Mouse (Mus musculus) thymus, postnatal 0 days (tissue): ENCODE results near the gene Olfr12. TPM values are rescaled to one million over a fixed set of nuclear protein-coding genes. Genes with fewer than 3 reads are reported as not detected.
A peak's percentile ranks its signal among the peaks of the same experiment; 100 is the strongest.

Experiments used
- DNase-seq: peaks from one replicate; pipeline ENCODE4 v3.0.0-alpha.2; 2015; ENCODE audit warnings: low spot score
- polyA plus RNA-seq: library from polyadenylated mRNA; unstranded; fragments of >200 nt; fragmentation: Nextera tagmentation; extraction: Ambion mirVana; gene quantifications from 2 replicates; pipeline ENCODE4 v1.2.1, GENCODE M21; 2015

Olfr12 gene
- polyA plus RNA-seq, 1 experiment from 2014 or later: not detected

DNA sequence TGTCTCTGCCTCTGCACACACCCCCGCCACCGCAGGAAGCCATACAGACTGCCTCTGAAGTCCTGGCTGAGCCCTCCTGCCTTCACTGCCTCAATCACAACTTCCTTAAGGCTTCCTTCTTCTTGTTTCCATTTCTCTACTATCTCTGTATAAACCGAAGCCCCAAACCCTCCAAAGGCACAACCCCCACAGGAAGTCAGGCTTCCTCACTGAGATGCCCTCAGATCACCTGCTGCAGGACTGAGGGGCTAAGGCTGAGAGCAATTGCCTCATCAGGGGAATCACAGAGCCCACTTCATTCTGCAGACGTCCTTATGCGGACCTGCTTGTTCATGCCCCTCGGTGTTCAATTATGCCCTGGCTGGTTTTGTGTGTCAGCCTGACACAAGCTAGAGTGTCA lies 22.8 kb downstream of the Olfr12 start:
- DNase-seq: peak; percentile 40

DNA sequence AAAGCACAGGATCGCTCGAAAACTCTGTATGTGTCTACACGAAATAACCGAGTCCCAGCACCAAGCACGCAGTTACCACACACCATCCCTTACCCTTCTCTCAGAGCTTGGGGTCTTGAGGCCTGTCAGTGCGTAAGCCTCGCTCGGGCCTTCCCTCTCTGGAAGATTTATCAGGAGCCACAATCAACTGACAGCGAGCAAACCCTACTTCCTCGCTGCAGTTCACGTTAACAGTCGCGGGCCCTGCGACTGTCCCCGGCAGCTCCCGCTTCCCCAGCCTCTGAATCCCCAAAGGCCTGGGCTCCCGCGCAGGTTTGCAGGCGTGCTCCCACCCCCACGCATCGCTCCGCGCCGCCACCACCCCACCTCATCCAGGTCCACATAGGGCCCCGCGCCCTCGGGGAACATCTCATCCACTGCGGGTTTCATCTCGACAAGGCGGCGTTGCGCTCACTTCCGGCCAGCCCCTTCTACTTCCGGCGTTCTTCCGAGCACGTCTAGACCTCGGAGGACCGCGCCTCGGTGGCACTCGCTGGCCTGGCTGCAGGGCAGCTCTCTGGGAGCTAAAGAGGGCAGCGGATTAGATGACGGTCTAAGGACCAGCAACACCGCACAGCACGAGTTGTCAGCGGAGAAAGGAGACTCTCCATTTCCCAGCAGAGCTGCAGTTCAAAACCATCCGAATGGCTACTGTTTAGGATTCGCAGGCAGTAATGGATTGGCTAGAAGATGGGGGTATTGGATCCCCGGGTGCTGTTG lies 24.1 kb downstream of the Olfr12 start, which contains the start of gene Cops9:
Gene Cops9 (minus strand): TSS at position 472 of the 759 bp plus-strand sequence.
- peak; percentile 87 for DNase-seq

DNA sequence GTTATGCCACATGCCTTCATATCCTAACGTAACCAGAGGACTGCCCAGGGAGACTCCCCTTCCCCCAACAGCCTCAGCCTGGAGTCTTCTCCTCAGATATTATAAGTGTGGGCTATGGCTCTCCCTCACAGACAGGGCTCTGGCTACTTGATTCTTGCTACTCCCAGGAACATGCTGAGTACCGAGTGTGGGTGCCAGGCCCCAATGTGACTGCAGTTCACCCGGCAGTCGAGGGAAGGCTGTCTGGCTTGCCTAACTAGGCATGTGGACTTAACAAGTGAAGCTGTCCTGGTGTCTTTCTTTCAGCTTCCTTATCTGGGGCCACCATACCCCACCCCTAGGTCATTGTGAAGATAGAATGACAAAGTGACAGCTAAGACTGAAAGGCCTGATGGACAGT lies 26.1 kb downstream of the Olfr12 start:
- no peak for DNase-seq

DNA sequence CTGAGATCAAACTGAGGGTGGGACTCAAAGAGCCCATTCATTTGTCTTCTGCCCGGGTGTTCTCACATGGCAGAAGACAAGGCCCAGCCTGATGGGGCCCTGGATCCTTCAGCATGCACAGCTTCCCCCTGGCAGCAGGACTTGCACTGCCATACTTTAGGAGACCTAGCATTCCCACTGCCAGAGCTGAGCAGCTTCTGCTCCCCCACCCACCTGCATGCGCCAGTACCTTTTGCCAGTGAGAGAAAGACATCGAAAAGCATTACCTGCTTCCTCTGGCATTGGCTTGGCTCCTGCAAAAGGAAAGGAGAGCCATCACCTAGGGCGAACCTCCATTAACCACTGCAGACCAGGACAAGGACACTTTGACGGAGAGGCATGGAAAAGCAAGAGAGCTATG lies 27.3 kb downstream of the Olfr12 start:
- DNase-seq: no peak

DNA sequence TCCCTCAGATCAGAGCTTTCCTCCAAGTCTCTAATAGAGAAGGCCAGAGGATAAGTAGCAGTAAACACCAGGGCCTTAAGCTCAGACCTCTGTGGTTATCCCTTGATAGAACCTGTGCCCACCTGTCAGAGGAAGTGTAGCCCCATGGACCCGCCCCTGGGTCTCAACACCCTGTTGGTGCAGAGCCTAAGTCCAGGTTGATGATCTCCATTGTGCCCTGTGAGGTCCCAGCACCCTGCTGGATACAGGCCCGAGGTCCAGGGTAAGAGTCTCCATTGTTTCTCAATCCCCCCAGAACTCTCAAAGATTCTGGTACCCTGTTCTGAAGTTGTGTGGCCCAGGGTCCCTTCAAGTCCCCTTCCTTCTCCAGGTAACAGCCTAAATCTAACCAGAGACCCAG lies 28.5 kb downstream of the Olfr12 start:
- no peak for DNase-seq

DNA sequence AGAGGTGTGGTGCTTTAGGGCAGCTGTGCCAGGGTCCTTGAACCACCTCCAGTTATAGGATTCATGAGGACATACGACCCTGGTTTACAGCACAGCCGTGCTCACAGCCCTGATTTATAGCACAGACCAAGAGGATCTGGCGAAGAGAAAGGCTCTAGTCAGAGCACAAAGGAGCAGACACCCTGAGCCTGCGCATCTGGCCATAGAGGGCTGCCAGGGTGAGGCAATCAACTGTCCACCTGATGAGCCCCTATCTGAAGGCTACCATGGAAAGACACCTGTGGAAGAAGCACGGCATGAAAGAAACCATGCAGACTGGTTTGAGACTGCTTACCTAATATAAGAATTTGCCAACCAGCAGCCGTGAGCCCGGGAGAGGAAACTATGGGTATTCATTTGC lies 29.0 kb downstream of the Olfr12 start:
- DNase-seq: no peak

DNA sequence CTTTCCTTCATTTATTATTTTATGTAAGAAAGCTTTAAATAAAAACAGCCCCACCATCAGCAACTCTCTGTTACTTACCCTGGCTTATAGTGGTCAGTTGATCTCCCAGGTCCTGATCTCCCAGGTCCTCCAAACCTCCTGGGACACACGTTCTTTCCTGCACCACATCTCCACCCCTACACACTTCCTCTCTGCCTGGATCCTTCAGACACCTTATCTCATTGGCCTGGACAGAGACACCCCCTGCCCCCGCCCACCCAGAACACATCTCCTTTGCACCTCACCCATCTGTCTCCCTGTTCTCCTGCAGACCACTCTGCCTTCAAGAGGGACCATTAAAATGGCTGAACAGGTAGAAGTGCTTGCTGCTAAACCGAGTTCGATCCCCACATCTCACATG lies 29.4 kb downstream of the Olfr12 start:
- no peak for DNase-seq

DNA sequence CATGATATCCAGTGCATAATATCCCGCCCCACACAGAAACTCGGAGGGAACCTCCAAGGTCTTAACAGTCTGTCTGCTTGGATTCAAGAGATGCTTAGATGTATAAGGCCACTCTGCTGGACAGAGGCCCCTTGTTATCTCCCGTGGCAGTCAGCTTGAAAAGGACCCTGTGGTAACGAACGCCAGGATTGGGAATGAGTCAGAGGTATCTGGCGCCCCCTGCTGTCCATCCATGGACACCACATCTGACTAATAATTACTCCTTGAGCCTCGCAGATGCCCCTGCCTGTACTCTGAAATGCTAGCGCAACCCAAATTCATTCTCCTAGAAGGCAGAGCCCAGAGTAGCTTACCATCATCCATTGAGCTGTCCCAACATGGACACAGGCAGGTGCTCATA lies 30.2 kb downstream of the Olfr12 start:
- peak; percentile 59 for DNase-seq

DNA sequence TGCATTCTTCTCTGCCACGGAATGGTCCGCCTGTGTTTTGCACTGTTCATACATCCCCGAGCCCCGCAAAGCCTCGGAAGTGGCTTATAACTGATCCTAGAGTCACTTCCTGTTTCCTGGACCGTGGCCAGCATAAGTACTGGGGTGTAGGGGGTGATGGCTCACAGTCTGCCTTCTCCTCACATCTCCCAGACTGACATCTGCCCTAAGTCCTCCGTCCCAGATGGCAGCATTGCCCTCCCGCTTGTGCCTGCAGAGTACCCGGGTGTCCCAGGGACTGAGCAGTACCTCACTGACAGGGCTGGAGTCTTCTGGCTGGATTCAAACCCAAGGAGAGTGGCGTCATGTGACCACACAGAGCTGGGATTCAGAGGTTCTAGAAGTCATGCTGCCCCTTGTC lies 30.6 kb downstream of the Olfr12 start:
- peak; percentile 50 for DNase-seq

DNA sequence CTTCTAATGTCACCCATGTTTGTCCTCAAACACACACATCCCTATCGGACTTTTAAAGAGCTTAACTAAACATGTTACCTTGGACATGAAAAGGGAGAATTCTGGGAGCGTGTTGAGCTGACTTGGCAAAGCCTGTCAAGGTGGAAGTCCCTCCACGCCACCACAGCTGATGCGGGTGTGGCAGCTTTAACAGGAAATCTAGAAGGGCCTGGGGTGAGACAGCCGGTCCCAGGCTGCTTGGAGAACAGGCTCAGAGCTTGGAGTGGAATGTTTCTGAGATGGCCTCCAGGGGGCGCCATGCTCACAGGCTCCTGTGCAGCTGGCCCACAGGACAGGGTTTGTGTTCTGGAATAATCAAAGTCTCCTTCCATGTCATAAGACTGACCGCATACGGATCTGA lies 31.1 kb downstream of the Olfr12 start, which contains the start of gene Otos:
Gene Otos (minus strand): TSS at position 169 of the 400 bp plus-strand sequence.
- DNase-seq: peak; percentile 69

DNA sequence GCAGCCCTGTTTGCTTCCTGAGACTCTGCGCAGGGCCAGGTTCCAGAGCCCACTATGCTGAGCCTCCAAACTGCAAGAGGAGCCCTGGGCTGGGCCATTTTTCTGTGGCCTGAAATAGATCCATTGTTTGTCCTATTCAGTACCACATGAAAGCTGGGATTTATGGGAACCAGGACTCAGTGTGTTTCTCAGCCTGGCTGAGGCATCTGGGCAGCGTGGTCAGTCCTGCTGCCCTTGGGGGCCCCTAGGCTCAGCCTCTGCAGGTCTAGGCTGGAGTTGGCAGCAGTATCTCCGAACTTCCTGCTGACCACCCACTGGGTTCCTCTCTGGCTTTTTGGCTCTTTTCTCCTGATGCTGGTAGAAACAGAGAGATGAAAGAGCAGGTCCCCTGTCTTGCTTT lies 33.9 kb downstream of the Olfr12 start:
- DNase-seq: no peak

DNA sequence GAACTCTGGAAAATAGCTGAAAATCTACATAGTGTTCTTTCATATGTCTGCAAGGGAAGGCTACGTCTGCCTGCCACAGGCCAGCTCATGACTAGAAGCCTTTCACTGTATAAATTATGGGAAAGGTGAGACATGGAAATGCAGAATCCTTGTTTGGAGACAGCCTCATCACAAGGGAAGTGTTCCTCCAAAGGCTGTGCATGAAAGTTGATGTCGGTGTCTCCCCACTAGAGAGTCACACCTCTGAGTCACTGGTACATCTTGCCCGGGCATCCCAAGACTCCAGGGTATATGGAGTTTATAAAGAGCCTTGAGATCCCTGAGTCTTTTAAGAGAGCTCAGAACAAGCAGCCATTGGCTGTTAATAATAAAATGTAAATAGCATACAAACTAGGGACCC lies 35.6 kb downstream of the Olfr12 start:
- no peak for DNase-seq

DNA sequence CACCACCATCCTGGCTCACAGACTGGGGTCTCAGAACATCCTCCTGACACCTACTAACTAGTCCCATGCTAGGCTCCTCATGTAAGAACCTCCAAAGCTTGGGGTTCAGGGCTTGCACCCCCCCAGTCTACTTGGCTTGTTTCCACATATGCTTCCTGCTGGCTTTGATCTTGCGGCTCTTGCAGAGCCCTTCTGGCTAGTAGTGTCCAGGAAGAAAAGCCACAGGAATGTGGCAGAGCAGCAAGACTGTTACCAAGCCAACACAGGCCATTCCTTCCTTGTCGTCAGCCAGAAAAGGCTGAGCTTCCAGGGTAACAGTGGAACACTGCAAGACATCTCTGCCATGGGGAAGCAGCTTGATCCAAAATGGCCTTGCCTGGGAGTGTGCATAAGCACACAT lies 37.1 kb downstream of the Olfr12 start:
- no peak for DNase-seq

DNA sequence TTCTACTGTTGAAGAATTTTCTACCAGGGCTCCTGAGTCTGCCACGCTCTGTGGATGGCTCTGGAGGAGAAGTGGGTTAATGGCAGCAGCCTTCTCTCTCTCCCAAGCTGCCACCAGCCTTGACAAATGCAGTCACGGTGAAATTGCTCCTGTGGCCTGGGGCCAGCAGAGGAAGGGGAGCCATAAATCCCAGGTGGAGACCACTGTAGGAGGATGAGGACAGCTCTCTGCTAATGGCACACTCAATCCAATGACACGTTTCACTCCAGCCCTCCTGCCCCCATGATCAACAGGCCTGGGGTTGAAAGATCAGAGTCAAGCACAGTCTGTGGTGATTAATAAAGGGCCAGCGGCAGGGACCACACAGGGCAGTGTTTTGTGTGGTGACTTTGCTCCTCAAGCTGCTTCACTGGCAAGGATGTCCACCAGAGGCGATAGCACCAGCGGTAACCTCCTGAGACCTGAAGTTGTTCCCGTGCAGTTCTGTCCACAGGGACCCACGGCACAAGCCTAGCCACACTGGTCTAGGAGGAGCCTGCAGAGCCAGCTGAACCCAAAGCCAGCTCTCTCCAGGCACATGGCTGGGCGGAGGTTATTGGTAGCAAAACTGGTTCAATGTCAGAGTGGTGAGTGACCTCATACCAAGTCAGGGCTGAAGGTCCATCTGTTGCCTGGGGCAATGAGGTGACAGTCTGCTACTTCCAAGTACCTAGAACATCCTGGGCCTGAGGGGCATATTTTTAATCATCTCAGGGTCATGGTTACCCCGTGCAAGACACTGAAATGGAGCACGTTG lies 39.6 kb downstream of the Olfr12 start:
- DNase-seq: no peak

DNA sequence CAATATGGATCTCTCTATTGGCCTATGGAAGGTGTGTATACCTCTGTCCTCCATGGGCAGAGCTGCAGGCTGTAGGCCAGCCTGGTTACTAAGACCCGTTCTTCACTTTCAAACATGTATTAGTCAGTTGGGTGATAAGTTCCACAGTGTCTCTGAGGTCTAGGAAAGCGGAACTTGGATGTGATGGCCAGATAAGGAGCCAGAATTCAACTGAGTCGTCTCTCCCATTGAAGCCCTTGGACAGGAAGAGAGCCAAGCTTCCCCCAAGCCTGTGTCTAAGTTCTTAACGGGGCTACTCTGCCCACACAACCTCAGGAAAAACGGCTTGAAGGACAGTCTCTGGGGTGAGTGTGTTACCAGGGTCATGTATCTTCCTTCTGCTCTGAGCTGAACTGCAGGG lies 41.8 kb downstream of the Olfr12 start:
- DNase-seq: no peak

DNA sequence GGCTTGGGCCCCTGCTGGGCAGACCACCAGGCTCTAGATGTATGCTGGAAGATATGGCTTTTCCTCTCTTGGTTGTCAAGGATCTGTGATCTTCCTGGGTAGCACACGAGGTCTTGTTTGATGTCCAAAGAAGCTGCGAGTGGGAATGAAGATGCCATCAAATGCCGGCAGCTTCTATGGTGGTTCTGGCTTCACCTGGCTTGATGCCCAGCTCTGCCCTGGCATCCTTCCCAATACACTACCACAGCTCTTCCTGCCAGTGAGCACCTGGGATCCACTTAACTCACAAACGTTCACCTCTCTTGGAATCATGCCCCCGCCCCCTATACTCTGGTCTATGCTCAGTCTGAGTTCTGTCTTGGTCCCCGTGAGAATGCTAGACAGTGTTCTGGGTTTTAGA lies 49.5 kb downstream of the Olfr12 start:
- no peak for DNase-seq

DNA sequence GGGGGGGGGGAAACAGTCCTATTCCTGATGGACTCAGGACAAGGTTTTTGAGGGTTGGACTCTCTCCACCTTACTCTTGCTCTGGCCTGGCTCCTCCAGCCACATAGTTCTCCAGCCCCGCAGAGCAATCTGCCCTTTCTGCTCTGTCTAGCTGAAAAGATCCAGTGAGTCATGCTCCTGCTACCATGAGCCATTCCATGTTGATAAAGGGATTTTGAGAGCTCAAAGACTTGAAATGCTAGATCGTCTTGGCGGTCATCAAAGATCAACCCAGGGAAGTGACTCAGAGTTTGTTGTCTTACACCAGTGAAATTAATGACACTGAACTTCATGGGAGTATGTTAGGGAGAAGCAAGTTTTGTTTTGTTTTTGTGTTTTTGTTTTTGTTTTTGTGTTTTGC lies 51.8 kb downstream of the Olfr12 start:
- no peak for DNase-seq

DNA sequence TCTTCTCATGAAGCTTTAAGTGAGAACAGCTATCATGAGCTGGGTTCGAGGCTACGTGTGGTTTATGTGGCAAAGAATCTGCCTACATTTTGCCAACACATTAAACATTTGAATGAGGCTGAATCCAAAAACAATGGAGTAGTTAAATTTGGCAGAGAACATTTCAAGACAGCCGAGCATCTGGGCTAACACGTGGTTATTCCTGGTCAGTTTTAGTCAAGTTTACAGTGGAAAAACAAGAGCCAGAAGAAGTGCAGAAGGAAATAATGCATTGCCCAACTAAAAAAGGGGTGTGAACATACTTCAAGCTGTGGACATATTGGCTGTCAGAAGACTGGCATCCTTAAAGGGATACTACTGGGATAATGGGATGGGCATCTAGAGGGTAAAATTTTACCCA lies 53.7 kb downstream of the Olfr12 start:
- no peak for DNase-seq
